Mouse (Mus musculus) adrenal gland, postnatal 4 days (tissue): ENCODE results near the gene Arvcf. TPM values are rescaled to one million over a fixed set of nuclear protein-coding genes. Genes with fewer than 3 reads are reported as not detected.

ENCODE experiments used
- DNase-seq, 2 experiments: peaks; one replicate each; pipeline ENCODE4 v3.0.0; 2021 to 2022; ENCODE audit warnings: low spot score in 2 of 2, mixed read lengths in 2 of 2
- total RNA-seq, 2 experiments: library from RNA; stranded (reverse); gene quantifications; 2 replicates each; pipeline ENCODE4 v1.2.3; 2021

Gene Arvcf
- total RNA-seq, 2 experiments from 2014 or later, result 56.9 to 59.4 TPM

- DNase-seq, result no peak
These were observed 40.0 kb downstream of the Arvcf start for GRCm38 (mm10) chr16:18387704-18388582.

- DNase-seq, result no peak
These were observed 40.8 kb downstream of the Arvcf start for GRCm38 (mm10) chr16:18388583-18389435.

GRCm38 (mm10) chr16:18390399-18390798 lies 42.4 kb downstream of the Arvcf start:
- no peak for DNase-seq

- no peak for DNase-seq
These were observed 43.1 kb downstream of the Arvcf start for GRCm38 (mm10) chr16:18391127-18391526.

GRCm38 (mm10) chr16:18391728-18392127 lies 43.7 kb downstream of the Arvcf start:
- no peak for DNase-seq

- peak; percentile 79 to 82 for DNase-seq
These were observed 44.8 kb downstream of the Arvcf start for GRCm38 (mm10) chr16:18392469-18393426.

GRCm38 (mm10) chr16:18393595-18393994 lies 45.6 kb downstream of the Arvcf start:
- no peak for DNase-seq

- DNase-seq, result no peak
These were observed 46.1 kb downstream of the Arvcf start for GRCm38 (mm10) chr16:18394056-18394455.

GRCm38 (mm10) chr16:18394777-18395619 lies 47.0 kb downstream of the Arvcf start:
- no peak for DNase-seq

- peak; percentile 54 to 64 for DNase-seq
These were observed 47.6 kb downstream of the Arvcf start for GRCm38 (mm10) chr16:18395620-18396036.

GRCm38 (mm10) chr16:18396201-18396600 lies 48.2 kb downstream of the Arvcf start:
- no peak for DNase-seq

- DNase-seq, result no peak
These were observed 49.0 kb downstream of the Arvcf start for GRCm38 (mm10) chr16:18396791-18397621.

- DNase-seq, result no peak
These were observed 52.0 kb downstream of the Arvcf start for GRCm38 (mm10) chr16:18400028-18400427.

GRCm38 (mm10) chr16:18400472-18401216 lies 52.7 kb downstream of the Arvcf start:
- DNase-seq, result no peak

- DNase-seq, result no peak
These were observed 55.3 kb downstream of the Arvcf start for GRCm38 (mm10) chr16:18403285-18403684.

GRCm38 (mm10) chr16:18405091-18405854 lies 57.3 kb downstream of the Arvcf start:
- no peak for DNase-seq

- no peak for DNase-seq
These were observed 57.9 kb downstream of the Arvcf start for GRCm38 (mm10) chr16:18405876-18406275.
